Mouse (Mus musculus) intestine, postnatal 0 days (tissue): ENCODE data around the gene Tmem178b. TPM values are rescaled to one million over a fixed set of nuclear protein-coding genes. Genes with fewer than 3 reads are reported as not detected.

ENCODE experiments used
- ATAC-seq: fragments of 200-750 bp; cut with Nextera tagmentation; 2 replicates; pipeline ENCODE4 v1.8.0; 2017; ENCODE audit warnings: mild to moderate bottlenecking, moderate TSS enrichment, moderate library complexity
- H3K27ac ChIP-seq: fragments of 300-500 bp; sonication (generic); 2 replicates; pipeline ENCODE4 v1.5.1; 2014; ENCODE audit warnings: mild to moderate bottlenecking, low read depth, low read length, moderate library complexity
- H3K27me3 ChIP-seq: fragments of 300-500 bp; sonication (generic); replicated peaks from 2 replicates; pipeline ENCODE4 v1.6.1; 2014; ENCODE audit warnings: low read length, mixed read lengths; ENCODE audit not compliant: control insufficient read depth, insufficient read depth
- H3K36me3 ChIP-seq: fragments of 300-500 bp; sonication (generic); 2 replicates; pipeline ENCODE4 v1.6.1; 2014; ENCODE audit warnings: mild to moderate bottlenecking, moderate library complexity; ENCODE audit not compliant: control insufficient read depth, insufficient read depth
- H3K4me1 ChIP-seq: fragments of 300-500 bp; sonication (generic); replicated peaks from 2 replicates; pipeline ENCODE4 v1.6.1; 2014; ENCODE audit warnings: antibody characterized with exemption, low read length, mixed read lengths; ENCODE audit not compliant: control insufficient read depth, insufficient read depth
- H3K4me2 ChIP-seq: fragments of 300-500 bp; sonication (generic); replicated peaks from 2 replicates; pipeline ENCODE4 v1.6.1; 2014; ENCODE audit warnings: low read depth, mild to moderate bottlenecking, moderate library complexity
- H3K4me3 ChIP-seq: fragments of 300-500 bp; sonication (generic); 2 replicates; pipeline ENCODE4 v1.5.1; 2014; ENCODE audit warnings: low read depth, low read length
- H3K9ac ChIP-seq: fragments of 300-500 bp; sonication (generic); 2 replicates; pipeline ENCODE4 v1.6.1; 2014; ENCODE audit warnings: mild to moderate bottlenecking, low read depth, low read length
- H3K9me3 ChIP-seq: fragments of 300-500 bp; sonication (generic); 2 replicates; pipeline ENCODE4 v1.6.1; 2016; ENCODE audit warnings: mixed run types; ENCODE audit not compliant: control insufficient read depth
- CTCF ChIP-seq: sonication (generic); IDR thresholded peaks from 2 replicates; pipeline ENCODE4 v1.5.1; 2016; ENCODE audit warnings: low read depth, mild to moderate bottlenecking, control low read depth, antibody characterized with exemption, moderate library complexity
- WGBS: fragments of 180-500 bp; shearing (Covaris S2); extraction: QIAGEN DNeasy Blood & Tissue Kit; methylation state at CpG from one replicate; pipeline ENCODE4 v1.1.7; 2014; 5-methylcytosine and 5-hydroxymethylcytosine counted together
- polyA plus RNA-seq: library from polyadenylated mRNA; unstranded; fragments of >200 nt; fragmentation: Nextera tagmentation; extraction: Ambion mirVana; gene quantifications from 2 replicates; pipeline ENCODE4 v1.2.1, GENCODE M21; 2015

The Tmem178b gene
- polyA plus RNA-seq, 1 experiment from 2014 or later = 0.60 TPM

GRCm38 (mm10) chr6:39896500-39896899, 23.4 kb downstream of the Tmem178b start:
- no peaks in the 10 kb centered on the region for H3K9me3 ChIP-seq
- TF ChIP-seq CTCF = no peak

GRCm38 (mm10) chr6:39899231-39899630, 26.2 kb downstream of the Tmem178b start:
- Histone ChIP-seq H3K9me3 (no peaks in the 10 kb centered on the region), H3K4me3 (no peak overlapping the region), H3K4me1 (no peaks in the 10 kb centered on the region), H3K27me3 (no peaks in the 10 kb centered on the region), H3K36me3 (no peaks in the 10 kb centered on the region), H3K27ac (no peak overlapping the region), H3K4me2 (no peak overlapping the region), H3K9ac (no peak overlapping the region)
- 37% methylated on average over 4 of the region's 4 CpGs for WGBS
- no peak for TF ChIP-seq CTCF
- no peak for ATAC-seq

More at GRCm38 (mm10) chr6:39896500-39896899, 23.4 kb downstream of the Tmem178b start:
- ATAC-seq = no peak
- H3K27me3 ChIP-seq = no peaks in the 10 kb centered on the region
- no peaks in the 10 kb centered on the region for H3K4me1 ChIP-seq
- no peak overlapping the region for H3K4me3 ChIP-seq
- 76% methylated on average over 3 of the region's 3 CpGs for WGBS
- no peak overlapping the region for H3K4me2 ChIP-seq
- no peak overlapping the region for H3K27ac ChIP-seq
- H3K36me3 ChIP-seq = no peaks in the 10 kb centered on the region
- H3K9ac ChIP-seq = no peak overlapping the region

- Histone ChIP-seq H3K36me3 (no peaks in the 10 kb centered on the region), H3K27ac (no peak overlapping the region), H3K4me3 (no peak overlapping the region), H3K4me1 (no peaks in the 10 kb centered on the region), H3K27me3 (no peaks in the 10 kb centered on the region), H3K9me3 (no peaks in the 10 kb centered on the region), H3K9ac (no peak overlapping the region), H3K4me2 (no peak overlapping the region)
- 67% methylated on average over 6 of the region's 6 CpGs for WGBS
- no peak for ATAC-seq
- no peak for TF ChIP-seq CTCF
Measured at GRCm38 (mm10) chr6:39903220-39903773, 30.2 kb downstream of the Tmem178b start.

- Histone ChIP-seq H3K4me3 (no peak overlapping the region), H3K27me3 (no peaks in the 10 kb centered on the region), H3K36me3 (no peaks in the 10 kb centered on the region), H3K9ac (no peak overlapping the region), H3K4me1 (no peaks in the 10 kb centered on the region), H3K9me3 (no peaks in the 10 kb centered on the region), H3K4me2 (no peak overlapping the region), H3K27ac (no peak overlapping the region)
- TF ChIP-seq CTCF = no peak
- 69% methylated on average over 11 of the region's 11 CpGs for WGBS
- ATAC-seq = no peak
Measured at GRCm38 (mm10) chr6:39903845-39904244, 30.8 kb downstream of the Tmem178b start.

GRCm38 (mm10) chr6:39914956-39915355, 41.9 kb downstream of the Tmem178b start:
- H3K27me3 ChIP-seq = no peaks in the 10 kb centered on the region
- no peak overlapping the region for H3K4me3 ChIP-seq
- H3K9ac ChIP-seq = no peak overlapping the region
- H3K9me3 ChIP-seq = no peaks in the 10 kb centered on the region
- no peaks in the 10 kb centered on the region for H3K36me3 ChIP-seq
- H3K4me1 ChIP-seq = no peaks in the 10 kb centered on the region
- 50% methylated on average over 8 of the region's 8 CpGs for WGBS
- no peak for TF ChIP-seq CTCF
- H3K4me2 ChIP-seq = no peak overlapping the region
- ATAC-seq = no peak
- H3K27ac ChIP-seq = no peak overlapping the region

GRCm38 (mm10) chr6:39915636-39916281, 42.7 kb downstream of the Tmem178b start:
- H3K9me3 ChIP-seq = no peaks in the 10 kb centered on the region
- no peak overlapping the region for H3K9ac ChIP-seq
- no peak for ATAC-seq
- H3K27me3 ChIP-seq = no peaks in the 10 kb centered on the region
- H3K36me3 ChIP-seq = no peaks in the 10 kb centered on the region
- 79% methylated on average over 2 of the region's 2 CpGs for WGBS
- no peak overlapping the region for H3K4me2 ChIP-seq
- H3K4me1 ChIP-seq = no peaks in the 10 kb centered on the region
- no peak overlapping the region for H3K4me3 ChIP-seq
- no peak overlapping the region for H3K27ac ChIP-seq
- TF ChIP-seq CTCF = no peak
